Mouse (Mus musculus) cerebellum, adult 2 months (tissue): ENCODE data around the gene Gzmm. TPM values are rescaled to one million over a fixed set of nuclear protein-coding genes. Genes with fewer than 3 reads are reported as not detected.

ENCODE experiments used
- DNase-seq, 2 experiments: peaks; one replicate each; pipeline ENCODE4 v3.0.0; 2021
- H3K27ac ChIP-seq: fragments of 200-500 bp; 2 replicates; pipeline ENCODE4 v1.5.1; 2012; ENCODE audit warnings: low read length, control low read depth, inconsistent platforms; ENCODE audit not compliant: insufficient read depth
- H3K27me3 ChIP-seq: fragments of 200-500 bp; 2 replicates; pipeline ENCODE4 v1.6.1; 2012; ENCODE audit warnings: inconsistent platforms, mild to moderate bottlenecking, low read length, moderate library complexity; ENCODE audit not compliant: control insufficient read depth, insufficient read depth
- H3K4me1 ChIP-seq: fragments of 200-500 bp; 2 replicates; pipeline ENCODE4 v1.6.1; 2011; ENCODE audit warnings: low read length; ENCODE audit not compliant: control insufficient read depth, insufficient read depth
- H3K4me3 ChIP-seq: fragments of 200-500 bp; replicated peaks from 2 replicates; pipeline ENCODE3; 2011; ENCODE audit warnings: mild to moderate bottlenecking, low read depth, low read length, control low read depth; ENCODE audit not compliant: insufficient read depth
- CTCF ChIP-seq: fragments of 200-500 bp; IDR thresholded peaks from 2 replicates; pipeline ENCODE4 v1.5.1; 2011; ENCODE audit warnings: low read depth, mild to moderate bottlenecking, control low read depth, low read length, moderate library complexity, borderline replicate concordance; ENCODE audit not compliant: insufficient read depth
- POLR2A ChIP-seq: fragments of 200-500 bp; IDR thresholded peaks from 2 replicates; pipeline ENCODE4 v1.6.1; 2011; ENCODE audit warnings: low read length, control low read depth, borderline replicate concordance; ENCODE audit not compliant: insufficient read depth
- WGBS: fragments of 180-500 bp; shearing (Covaris S2); methylation state at CpG from one replicate; pipeline ENCODE4 v1.1.7; 2018; 5-methylcytosine and 5-hydroxymethylcytosine counted together
- polyA plus RNA-seq: library from polyadenylated mRNA; depleted of rRNA; stranded (reverse); fragments of >200 nt; gene quantifications from 2 replicates; pipeline ENCODE4 v1.2.3, GENCODE M21; 2012; rRNA removed

Gene Gzmm
- polyA plus RNA-seq, 1 experiment = 2.3 TPM

GRCm38 (mm10) chr10:79743161-79743560, 54.3 kb downstream of the Gzmm start:
- no peak overlapping the region for H3K4me3 ChIP-seq
- 11% methylated on average over 11 of the region's 11 CpGs for WGBS
- H3K27me3 ChIP-seq = no peaks in the 10 kb centered on the region
- peaks cover 28% of the 10 kb centered on the region for H3K4me1 ChIP-seq
- peak; percentile 44 to 53 for DNase-seq
- TF ChIP-seq POLR2A (no peak), CTCF (no peak)
- H3K27ac ChIP-seq = peak overlapping the region; percentile 62

GRCm38 (mm10) chr10:79743650-79744365, 55.0 kb downstream of the Gzmm start:
- Histone ChIP-seq H3K27ac (peak overlapping the region; percentile 62), H3K27me3 (no peaks in the 10 kb centered on the region), H3K4me1 (peaks cover 28% of the 10 kb centered on the region), H3K4me3 (no peak overlapping the region)
- 13% methylated on average over 15 of the region's 15 CpGs for WGBS
- DNase-seq = peak; percentile 73 to 78
- TF ChIP-seq CTCF = peak; percentile 17; the same call in 1 of the 2 replicates
- TF ChIP-seq POLR2A = no peak

Other genes starting within 250 kb of the Gzmm start
- gene Vmn2r83, start 220.3 kb upstream of the Gzmm start, polyA plus RNA-seq = not detected in 2 replicates
- gene Plpp2, start 155.2 kb upstream of the Gzmm start, polyA plus RNA-seq = 9.2 and 10.4 TPM in 2 replicates
- 70.3 and 71.8 TPM in 2 replicates for gene Mier2, start 133.8 kb upstream of the Gzmm start, polyA plus RNA-seq
- not detected in 2 replicates for gene Theg, start 101.7 kb upstream of the Gzmm start, polyA plus RNA-seq
- gene C2cd4c, start 75.0 kb upstream of the Gzmm start, polyA plus RNA-seq = 3.1 and 3.2 TPM in 2 replicates
- 30.2 and 31.2 TPM in 2 replicates for gene Shc2, start 51.1 kb upstream of the Gzmm start, polyA plus RNA-seq
- gene Odf3l2, start 43.3 kb upstream of the Gzmm start, polyA plus RNA-seq = not detected in 2 replicates
- gene Madcam1, start 24.5 kb upstream of the Gzmm start, polyA plus RNA-seq = not detected in 2 replicates
- 93.3 and 95.4 TPM in 2 replicates for gene Tpgs1, start 19.7 kb upstream of the Gzmm start, polyA plus RNA-seq
- 93.9 and 106 TPM in 2 replicates for gene Cdc34, start 6.8 kb upstream of the Gzmm start, polyA plus RNA-seq
- gene Bsg, start 15.5 kb downstream of the Gzmm start, polyA plus RNA-seq = 1,261 and 1,264 TPM in 2 replicates
- 227 and 270 TPM in 2 replicates for gene Hcn2, start 27.6 kb downstream of the Gzmm start, polyA plus RNA-seq
- 74.7 and 80.4 TPM in 2 replicates for gene Polrmt, start 57.6 kb downstream of the Gzmm start, polyA plus RNA-seq
- gene Fgf22, start 66.1 kb downstream of the Gzmm start, polyA plus RNA-seq = 10.6 and 11.1 TPM in 2 replicates
- gene Rnf126, start 77.9 kb downstream of the Gzmm start, polyA plus RNA-seq = 126 and 127 TPM in 2 replicates
- 2.2 and 2.5 TPM in 2 replicates for gene Fstl3, start 88.3 kb downstream of the Gzmm start, polyA plus RNA-seq
- gene Prss57, start 101.9 kb downstream of the Gzmm start, polyA plus RNA-seq = 0.16 and 0.19 TPM in 2 replicates
- 140 and 143 TPM in 2 replicates for gene Palm, start 104.6 kb downstream of the Gzmm start, polyA plus RNA-seq
- 0.29 and 0.41 TPM in 2 replicates for gene Misp, start 132.0 kb downstream of the Gzmm start, polyA plus RNA-seq
- gene Ptbp1, start 165.4 kb downstream of the Gzmm start, polyA plus RNA-seq = 64.2 and 68.6 TPM in 2 replicates
- 2.4 and 2.5 TPM in 2 replicates for gene Prtn3, start 185.5 kb downstream of the Gzmm start, polyA plus RNA-seq
- 46.0 and 49.3 TPM in 2 replicates for gene Plppr3, start 185.6 kb downstream of the Gzmm start, polyA plus RNA-seq
- 0.15 TPM in 1 of 2 replicates, not detected in the other for gene Elane, start 197.2 kb downstream of the Gzmm start, polyA plus RNA-seq
- 0.29 and 0.41 TPM in 2 replicates for gene Cfd, start 201.8 kb downstream of the Gzmm start, polyA plus RNA-seq
- gene Med16, start 219.9 kb downstream of the Gzmm start, polyA plus RNA-seq = 46.5 and 47.4 TPM in 2 replicates
- not detected in 2 replicates for gene Gm26602, start 221.8 kb downstream of the Gzmm start, polyA plus RNA-seq
- gene Kiss1r, start 228.0 kb downstream of the Gzmm start, polyA plus RNA-seq = 12.1 and 12.8 TPM in 2 replicates
- gene R3hdm4, start 232.2 kb downstream of the Gzmm start, polyA plus RNA-seq = 156 and 162 TPM in 2 replicates
- gene Arid3a, start 238.0 kb downstream of the Gzmm start, polyA plus RNA-seq = 4.7 TPM in 2 replicates